Mouse (Mus musculus) heart, adult 2 months (tissue): Measurements from ENCODE around the gene Pim2. TPM values are rescaled to one million over a fixed set of nuclear protein-coding genes. Genes with fewer than 3 reads are reported as not detected.
A peak's percentile ranks its signal among the peaks of the same experiment; 100 is the strongest.
"Not testable (repeated sequence)": the region's sequence is repeated elsewhere in the genome, so short reads cannot be mapped to it uniquely, and the experiment has no call there.

Experiments used
- DNase-seq, 2 experiments: peaks; one replicate each; pipeline ENCODE4 v3.0.0; 2021
- H3K27ac ChIP-seq: fragments of 200-600 bp; 2 replicates; pipeline ENCODE4 v1.8.1; 2022
- H3K27me3 ChIP-seq: fragments of 200-500 bp; 2 replicates; pipeline ENCODE4 v1.6.1; 2012; ENCODE audit warnings: mild to moderate bottlenecking, low read length, inconsistent platforms, mixed read lengths; ENCODE audit not compliant: control insufficient read depth, insufficient read depth
- H3K36me3 ChIP-seq: fragments of 200-500 bp; 2 replicates; pipeline ENCODE4 v1.6.1; 2012; ENCODE audit warnings: low read length, inconsistent platforms; ENCODE audit not compliant: control insufficient read depth, insufficient read depth
- H3K4me1 ChIP-seq: fragments of 200-500 bp; 2 replicates; pipeline ENCODE4 v1.6.1; 2011; ENCODE audit warnings: low read length; ENCODE audit not compliant: control insufficient read depth, insufficient read depth
- H3K4me3 ChIP-seq: fragments of 200-600 bp; 2 replicates; pipeline ENCODE4 v1.8.1; 2022
- H3K79me2 ChIP-seq: fragments of 200-500 bp; replicated peaks from 2 replicates; pipeline ENCODE4 v1.6.1; 2012; ENCODE audit warnings: mild to moderate bottlenecking, inconsistent platforms, low read length, moderate library complexity, mixed read lengths; ENCODE audit not compliant: control insufficient read depth, insufficient read depth
- H3K9ac ChIP-seq: fragments of 200-500 bp; 2 replicates; pipeline ENCODE4 v1.6.1; 2012; ENCODE audit warnings: low read depth, mild to moderate bottlenecking, control low read depth, inconsistent platforms, low read length, mixed read lengths
- CTCF ChIP-seq: fragments of 200-600 bp; IDR thresholded peaks from 2 replicates; pipeline ENCODE4 v1.8.1; 2022; ENCODE audit warnings: antibody characterized with exemption, mild to moderate bottlenecking, moderate library complexity
- EP300 ChIP-seq: fragments of 200-500 bp; IDR thresholded peaks from 2 replicates; pipeline ENCODE4 v1.6.1; 2011; ENCODE audit warnings: low read depth, low read length, control low read depth; ENCODE audit not compliant: insufficient read depth
- POLR2A ChIP-seq: fragments of 200-500 bp; IDR thresholded peaks from 2 replicates; pipeline ENCODE4 v1.6.1; 2011; ENCODE audit warnings: mild to moderate bottlenecking, low read depth, low read length, control low read depth; ENCODE audit not compliant: insufficient read depth
- WGBS: fragments of 180-500 bp; shearing (Covaris S2); methylation state at CpG from one replicate; pipeline ENCODE4 v1.1.7; 2018; 5-methylcytosine and 5-hydroxymethylcytosine counted together
- intact Hi-C: fragments of 180-260 bp; cut with DNase I; formaldehyde crosslinking; loops from one replicate; pipeline ENCODE4 v1.15.1; 2025
- polyA plus RNA-seq: library from polyadenylated mRNA; depleted of rRNA; stranded (reverse); fragments of >200 nt; gene quantifications from 2 replicates; pipeline ENCODE4 v1.2.3, GENCODE M21; 2012
- total RNA-seq, 2 experiments: library from RNA; stranded (reverse); gene quantifications; 2 replicates each; pipeline ENCODE4 v1.2.3; 2021

Gene Pim2
- total and polyA plus RNA-seq, 3 experiments = 2.6 to 5.7 (median 4.0) TPM

- no peak for DNase-seq
- H3K79me2 ChIP-seq = no peaks in the 10 kb centered on the region
- peak overlapping the region; percentile 72 for H3K4me3 ChIP-seq
- no peaks in the 10 kb centered on the region for H3K36me3 ChIP-seq
- H3K27me3 ChIP-seq = no peaks in the 10 kb centered on the region
- H3K27ac ChIP-seq = no peak overlapping the region
- WGBS = 24% methylated on average over 13 of the region's 13 CpGs
- H3K4me1 ChIP-seq = no peaks in the 10 kb centered on the region
- intact Hi-C loops = no loop called here
- peak overlapping the region; percentile 57 for H3K9ac ChIP-seq
- no peak for TF ChIP-seq POLR2A
- no peak for TF ChIP-seq CTCF
- no peak for TF ChIP-seq EP300
Observed at GRCm38 (mm10) chrX:7898211-7898610, 20.1 kb downstream of the Pim2 start.

- Histone ChIP-seq H3K27ac (peak within 1 kb of the TSS; percentile 84), H3K27me3 (no peaks in the 10 kb centered on the region), H3K36me3 (no peaks in the 10 kb centered on the region), H3K9ac (peak within 1 kb of the TSS; percentile 93), H3K79me2 (no peaks in the 10 kb centered on the region), H3K4me1 (no peaks in the 10 kb centered on the region), H3K4me3 (peak within 1 kb of the TSS; percentile 72)
- TF ChIP-seq EP300 = no peak
- TF ChIP-seq POLR2A = peak; percentile 76
- no peak for TF ChIP-seq CTCF
- intact Hi-C loops = no loop called here
- DNase-seq = peak; percentile 87 to 92
- 14% methylated on average over 62 of the region's 62 CpGs for WGBS
Observed at GRCm38 (mm10) chrX:7898880-7899874, 21.1 kb downstream of the Pim2 start, which contains the start of the genes Pqbp1 and Timm17b. Gene Pqbp1 (minus strand): TSS chrX:7899269. Gene Timm17b (plus strand): TSS chrX:7899357.

GRCm38 (mm10) chrX:7904441-7904840 is 26.4 kb downstream of the Pim2 start:
- TF ChIP-seq EP300 (no peak), POLR2A (no peak), CTCF (no peak)
- Histone ChIP-seq H3K4me1 (no peaks in the 10 kb centered on the region), H3K79me2 (no peaks in the 10 kb centered on the region), H3K4me3 (no peak overlapping the region), H3K9ac (no peak overlapping the region), H3K27ac (no peak overlapping the region), H3K36me3 (no peaks in the 10 kb centered on the region), H3K27me3 (no peaks in the 10 kb centered on the region)
- DNase-seq = no peak
- WGBS = 88% methylated on average over 5 of the region's 5 CpGs
- intact Hi-C loops = no loop called here

- Histone ChIP-seq H3K27me3 (no peaks in the 10 kb centered on the region), H3K4me3 (no peak within 1 kb of the TSS), H3K36me3 (no peaks in the 10 kb centered on the region), H3K9ac (no peak within 1 kb of the TSS), H3K79me2 (no peaks in the 10 kb centered on the region), H3K27ac (no peak within 1 kb of the TSS), H3K4me1 (no peaks in the 10 kb centered on the region)
- 80% methylated on average over 5 of the region's 5 CpGs for WGBS
- intact Hi-C loops = no loop called here
- DNase-seq = no peak
- TF ChIP-seq CTCF (no peak), POLR2A (no peak)
Observed at GRCm38 (mm10) chrX:7907735-7908134, 29.7 kb downstream of the Pim2 start, which contains the start of gene Gm10491. Gene Gm10491 (minus strand): TSS chrX:7907835.

- 83% methylated on average over 4 of the region's 4 CpGs for WGBS
- H3K27me3 ChIP-seq = not testable (repeated sequence)
Observed at GRCm38 (mm10) chrX:7909242-7909641, 31.2 kb downstream of the Pim2 start, which contains the start of gene Gm10490. Gene Gm10490 (plus strand): TSS chrX:7909542.

GRCm38 (mm10) chrX:7910473-7910872 is 32.4 kb downstream of the Pim2 start:
- WGBS = 57% methylated on average over 6 of the region's 6 CpGs
- Histone ChIP-seq H3K27ac (no peak overlapping the region), H3K27me3 (no peaks in the 10 kb centered on the region), H3K9ac (no peak overlapping the region), H3K36me3 (no peaks in the 10 kb centered on the region), H3K79me2 (no peaks in the 10 kb centered on the region), H3K4me3 (no peak overlapping the region), H3K4me1 (no peaks in the 10 kb centered on the region)
- intact Hi-C loops = no loop called here
- peak; percentile 38; the same call in 1 of the 2 replicates for TF ChIP-seq CTCF
- no peak for TF ChIP-seq POLR2A
- no peak for TF ChIP-seq EP300
- no peak for DNase-seq

More at GRCm38 (mm10) chrX:7909242-7909641, 31.2 kb downstream of the Pim2 start, which contains the start of gene Gm10490:
- H3K79me2 ChIP-seq, H3K4me3 ChIP-seq, H3K9ac ChIP-seq, intact Hi-C loops, H3K4me1 ChIP-seq, H3K27ac ChIP-seq, H3K36me3 ChIP-seq, DNase-seq: not testable (repeated sequence)
